Mouse (Mus musculus): ENCODE data around the gene Aldh1a3.

DNA sequence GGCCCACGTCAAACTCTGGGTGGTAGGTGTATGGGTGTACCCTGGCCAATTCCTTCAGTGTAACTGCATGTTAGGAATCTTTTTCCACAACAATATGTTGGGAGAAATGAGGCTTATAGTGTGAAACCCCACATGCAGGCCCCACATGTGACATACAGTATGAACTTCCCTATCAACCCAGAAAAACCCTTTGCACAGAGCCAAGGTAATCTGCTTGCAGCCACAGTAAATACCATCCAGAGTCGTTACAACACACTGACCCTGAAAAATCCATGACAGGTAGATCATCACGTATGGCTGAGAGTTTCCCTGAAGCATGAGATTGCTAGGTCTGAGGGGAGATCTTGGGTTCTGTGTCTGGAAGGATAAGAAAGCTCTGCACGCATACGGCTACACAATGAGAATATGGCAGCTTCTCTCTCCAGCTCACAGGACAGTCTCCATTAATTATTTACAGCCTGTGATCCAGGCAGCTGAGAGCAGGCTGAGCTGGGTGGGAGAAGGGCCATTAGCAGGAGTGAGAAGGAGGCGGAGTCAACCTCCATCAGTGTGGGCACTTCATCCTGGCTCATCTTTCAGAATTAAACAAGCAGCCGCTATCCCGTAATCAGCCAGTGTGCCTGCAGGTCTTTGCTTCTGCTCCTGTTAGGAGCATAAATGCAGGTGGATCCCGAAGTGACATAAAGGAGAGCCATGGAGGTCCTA, 80.2 kb downstream of the Aldh1a3 start:
- TF ChIP-seq CEBPB (IDR thresholded peaks at IDR 0.05; ENCODE audit: insufficient read depth, poor library complexity, severe bottlenecking) (no peak), POLR2A (IDR thresholded peaks at IDR 0.05; ENCODE audit: insufficient read length, low read depth) (no peak), MYOG (IDR thresholded peaks at IDR 0.05; ENCODE audit: control insufficient read depth in 1 of 3, insufficient read depth in 1 of 3, insufficient read length in 2 of 3, low read depth in 2 of 3) (no peak), TCF3 (IDR thresholded peaks at IDR 0.05; ENCODE audit: insufficient read length, low read depth) (no peak), MAX (IDR thresholded peaks at IDR 0.05; ENCODE audit: low read depth) (no peak), E2F4 (IDR thresholded peaks at IDR 0.05; ENCODE audit: insufficient read depth) (no peak), POLR2AphosphoS2 (IDR thresholded peaks at IDR 0.05; ENCODE audit: insufficient read length, low read depth) (no peak)

Data from myocyte (in vitro differentiated cells).